Mouse (Mus musculus) G1E (cell line): ENCODE data around the gene Sugp2. TPM values are rescaled to one million over a fixed set of nuclear protein-coding genes. Genes with fewer than 3 reads are reported as not detected.

ENCODE experiments used
- ATAC-seq: 2 replicates; pipeline ENCODE4 v1.8.0; 2016; ENCODE audit warnings: mild to moderate bottlenecking; ENCODE audit not compliant: insufficient number of reproducible peaks, poor library complexity, low FRiP score, severe bottlenecking; ENCODE audit errors: extremely low read depth
- DNase-seq: peaks from one replicate; pipeline ENCODE4 v3.0.0; 2012; ENCODE audit warnings: low spot score
- H3K27me3 ChIP-seq: 2 replicates; pipeline ENCODE4 v1.6.1; 2012; ENCODE audit warnings: mild to moderate bottlenecking, low read length, inconsistent platforms; ENCODE audit not compliant: insufficient read depth
- H3K36me3 ChIP-seq: replicated peaks from 2 replicates; pipeline ENCODE3; 2012; ENCODE audit warnings: mild to moderate bottlenecking, inconsistent platforms
- H3K4me1 ChIP-seq: 2 replicates; pipeline ENCODE4 v1.6.1; 2012; ENCODE audit warnings: low read depth, low read length, inconsistent platforms, mixed read lengths; ENCODE audit not compliant: insufficient read depth
- H3K4me3 ChIP-seq: 2 replicates; pipeline ENCODE4 v1.5.1; 2012; ENCODE audit warnings: low read depth, mild to moderate bottlenecking, inconsistent platforms, low read length, moderate library complexity, mixed read lengths
- H3K9me3 ChIP-seq: replicated peaks from 2 replicates; pipeline ENCODE4 v1.6.1; 2012; ENCODE audit warnings: inconsistent platforms
- CTCF ChIP-seq: IDR thresholded peaks from 2 replicates; pipeline ENCODE4 v1.5.1; 2012; ENCODE audit warnings: low read depth, low read length, inconsistent platforms, mixed read lengths
- GATA1 ChIP-seq: IDR thresholded peaks from 2 replicates; pipeline ENCODE4 v1.6.1; 2012; ENCODE audit warnings: borderline replicate concordance, low read length, inconsistent platforms, mixed read lengths
- GATA2 ChIP-seq: IDR thresholded peaks from 2 replicates; pipeline ENCODE4 v1.6.1; 2012; ENCODE audit warnings: low read depth, low read length, inconsistent platforms, borderline replicate concordance
- POLR2AphosphoS5 ChIP-seq: IDR thresholded peaks from 2 replicates; pipeline ENCODE4 v1.6.1; 2012; ENCODE audit warnings: low read depth, low read length, inconsistent platforms; ENCODE audit not compliant: insufficient replicate concordance
- TAL1 ChIP-seq: conservative IDR thresholded peaks from 2 replicates; pipeline ENCODE4 v1.6.1; 2012; ENCODE audit warnings: low read depth, low read length, inconsistent platforms, mixed read lengths
- polyA plus RNA-seq: library from polyadenylated mRNA; stranded (reverse); fragments of >175 nt; gene quantifications from 2 replicates; pipeline ENCODE4 v1.2.3, GENCODE M21; 2012
- total RNA-seq, 2 experiments: library from RNA; stranded (forward) in 1 of 2; stranded (reverse) in 1 of 2; fragments of 200-1000 nt in 1 of 2; fragments of >200 nt in 1 of 2; fragmentation: Nextera tagmentation in 1 of 2; gene quantifications; 2 replicates each; pipeline ENCODE4 v1.2.3; 2014 to 2017

Sugp2 gene
- total and polyA plus RNA-seq, 3 experiments = 26.5 to 32.5 (median 27.8) TPM

- Histone ChIP-seq H3K36me3 (peaks cover 29% of the 10 kb centered on the region), H3K4me3 (no peak overlapping the region), H3K4me1 (peaks cover 25% of the 10 kb centered on the region), H3K27me3 (peaks cover 6% of the 10 kb centered on the region), H3K9me3 (no peaks in the 10 kb centered on the region)
- no peak for ATAC-seq
- DNase-seq = no peak
- TF ChIP-seq CTCF (no peak), GATA2 (no peak), TAL1 (no peak), GATA1 (no peak), POLR2AphosphoS5 (no peak)
These were observed 16.6 kb upstream of the Sugp2 start for GRCm38 (mm10) chr8:70217441-70217840.

- no peak for TF ChIP-seq POLR2AphosphoS5
- TF ChIP-seq GATA1 = no peak
- TF ChIP-seq TAL1 = no peak
- TF ChIP-seq CTCF = no peak
- no peak for TF ChIP-seq GATA2
- Histone ChIP-seq H3K27me3 (peaks cover 6% of the 10 kb centered on the region), H3K36me3 (peaks cover 46% of the 10 kb centered on the region), H3K4me3 (no peak overlapping the region), H3K9me3 (no peaks in the 10 kb centered on the region), H3K4me1 (peaks cover 12% of the 10 kb centered on the region)
- ATAC-seq (no peak), DNase-seq (no peak)
These were observed 14.8 kb upstream of the Sugp2 start for GRCm38 (mm10) chr8:70219107-70219684.

DNA sequence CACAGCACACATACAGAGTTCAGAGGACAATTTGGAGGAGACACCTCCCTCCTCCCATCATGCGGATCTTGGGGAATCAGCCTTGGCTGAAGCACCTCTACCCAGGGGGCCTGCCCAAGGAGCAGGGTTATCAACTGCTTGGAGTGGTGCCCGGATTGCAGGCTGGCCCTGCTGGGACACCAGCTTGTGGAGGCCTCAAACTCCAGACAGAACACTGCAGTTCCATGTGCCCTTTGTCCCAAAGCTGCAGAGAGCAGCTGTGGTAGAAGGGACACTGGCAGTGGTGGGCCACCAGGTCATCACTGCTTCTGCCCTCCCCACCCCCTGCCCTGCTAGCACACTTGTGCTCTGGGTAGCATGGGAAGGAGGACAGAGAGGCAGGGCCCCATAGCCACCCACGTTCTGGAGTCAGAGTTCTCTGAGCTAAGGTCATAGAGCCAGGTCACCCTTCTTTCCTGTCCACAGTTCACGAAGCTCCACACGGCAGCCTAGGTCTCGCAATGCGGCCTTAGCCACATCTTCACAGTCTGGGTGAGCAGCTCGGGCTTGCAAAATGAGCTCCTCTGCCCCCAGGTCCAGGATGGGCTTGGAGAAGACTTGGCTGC, 13.7 kb upstream of the Sugp2 start:
- no peaks in the 10 kb centered on the region for H3K9me3 ChIP-seq
- H3K36me3 ChIP-seq = peaks cover 58% of the 10 kb centered on the region
- peaks cover 4% of the 10 kb centered on the region; the same call in 1 of the 2 replicates for H3K4me1 ChIP-seq
- H3K4me3 ChIP-seq = no peak overlapping the region
- DNase-seq (no peak), ATAC-seq (no peak)
- TF ChIP-seq GATA2 (no peak), POLR2AphosphoS5 (no peak), CTCF (no peak), TAL1 (no peak), GATA1 (no peak)
- H3K27me3 ChIP-seq = peaks cover 6% of the 10 kb centered on the region

DNA sequence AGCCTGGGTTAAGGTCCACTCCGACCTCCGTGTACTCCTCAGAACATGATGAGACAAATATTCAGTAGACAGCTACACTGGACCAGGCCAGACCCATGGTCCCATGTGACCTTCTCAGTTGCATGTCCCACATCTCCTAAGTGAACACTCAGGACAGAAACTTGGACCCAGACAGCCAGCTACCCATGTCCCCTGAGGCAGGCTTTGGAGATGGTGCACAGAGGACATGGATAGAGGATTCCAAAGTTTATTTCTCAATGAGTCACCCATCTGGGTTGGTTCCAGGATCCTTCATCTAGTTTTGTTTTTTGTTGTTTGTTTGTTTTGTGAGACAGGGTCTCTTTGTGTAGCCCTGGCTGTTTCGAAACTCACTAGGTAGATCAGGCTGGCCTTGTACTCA, 13.1 kb upstream of the Sugp2 start:
- DNase-seq = no peak
- no peak overlapping the region for H3K4me3 ChIP-seq
- peaks cover 4% of the 10 kb centered on the region; the same call in 1 of the 2 replicates for H3K4me1 ChIP-seq
- peaks cover 64% of the 10 kb centered on the region for H3K36me3 ChIP-seq
- H3K27me3 ChIP-seq = peaks cover 6% of the 10 kb centered on the region
- TF ChIP-seq POLR2AphosphoS5 (no peak), CTCF (no peak), GATA1 (no peak), GATA2 (no peak), TAL1 (no peak)
- no peaks in the 10 kb centered on the region for H3K9me3 ChIP-seq
- ATAC-seq = no peak

GRCm38 (mm10) chr8:70222041-70222440, 12.0 kb upstream of the Sugp2 start:
- H3K36me3 ChIP-seq = peaks cover 67% of the 10 kb centered on the region
- H3K27me3 ChIP-seq = peaks cover 6% of the 10 kb centered on the region
- no peak for DNase-seq
- no peaks in the 10 kb centered on the region for H3K9me3 ChIP-seq
- no peak for ATAC-seq
- peaks cover 4% of the 10 kb centered on the region; the same call in 1 of the 2 replicates for H3K4me1 ChIP-seq
- no peak overlapping the region for H3K4me3 ChIP-seq
- TF ChIP-seq GATA2 (no peak), TAL1 (no peak), POLR2AphosphoS5 (no peak), CTCF (no peak), GATA1 (no peak)

- no peak overlapping the region for H3K4me3 ChIP-seq
- H3K9me3 ChIP-seq = no peaks in the 10 kb centered on the region
- no peak for TF ChIP-seq TAL1
- TF ChIP-seq GATA1 = no peak
- TF ChIP-seq CTCF = no peak
- TF ChIP-seq GATA2 = no peak
- no peak for TF ChIP-seq POLR2AphosphoS5
- no peak for DNase-seq
- peaks cover 4% of the 10 kb centered on the region; the same call in 1 of the 2 replicates for H3K4me1 ChIP-seq
- peaks cover 80% of the 10 kb centered on the region for H3K36me3 ChIP-seq
- no peak for ATAC-seq
- peaks cover 3% of the 10 kb centered on the region; the same call in 1 of the 2 replicates for H3K27me3 ChIP-seq
These were observed 10.7 kb upstream of the Sugp2 start for GRCm38 (mm10) chr8:70223341-70223740.
